In genomic region chr17:86236026-86236712, GRCm38 (mm10) we compare ENCODE assay signal across 14 mouse cellular contexts.
DNase-seq lines count a peak whose midpoint lies in the region; ATAC-seq and TF ChIP-seq lines count a peak whose summit lies in the region.
"Had no signal": no experiment of that assay in that cellular context is flagged by ENCODE, and none has a peak within 500 bp of the region (broad histone marks: within the 10 kb centered on the region; RNA-seq: fewer than 3 reads in every experiment).

No protein-coding gene starts in this region.

- no peak overlapping the region for H3K4me3 ChIP-seq in forebrain, embryonic 15.5 days
- no peak overlapping the region for H3K4me3 ChIP-seq in forebrain, embryonic 12.5 days (replicated peaks)
- no peak overlapping the region for H3K4me3 ChIP-seq in stomach, postnatal 0 days (ENCODE audit: low read depth, low read length)
- H3K4me3 ChIP-seq: embryonic facial prominence, embryonic 10.5 days; hindbrain, embryonic 13.5 days; liver, embryonic 12.5 days; neural tube, embryonic 13.5 days had no signal

- H3K27me3 ChIP-seq in forebrain, embryonic 15.5 days: no peaks in the 10 kb centered on the region
- H3K27me3 ChIP-seq in forebrain, embryonic 12.5 days: no peaks in the 10 kb centered on the region
- no peaks in the 10 kb centered on the region for H3K27me3 ChIP-seq in stomach, postnatal 0 days (ENCODE audit: control insufficient read depth, insufficient read depth, low read length)
- H3K27me3 ChIP-seq: hindbrain, embryonic 13.5 days; liver, embryonic 12.5 days; neural tube, embryonic 13.5 days had no signal

- ATAC-seq in forebrain, embryonic 15.5 days (replicated peaks): no peak
- ATAC-seq in forebrain, embryonic 12.5 days (ENCODE audit: low FRiP score): no peak
- no peak for ATAC-seq in stomach, postnatal 0 days (ENCODE audit: low FRiP score, low TSS enrichment)
- ATAC-seq: forebrain, embryonic 14.5 days; liver, embryonic 12.5 days had no signal

- H3K9ac ChIP-seq in forebrain, embryonic 15.5 days (replicated peaks): no peak overlapping the region
- H3K9ac ChIP-seq in forebrain, embryonic 12.5 days: no peak overlapping the region
- H3K9ac ChIP-seq in stomach, postnatal 0 days (ENCODE audit: low read length): no peak overlapping the region
- H3K9ac ChIP-seq: hindbrain, embryonic 13.5 days; liver, embryonic 12.5 days; neural tube, embryonic 13.5 days had no signal

- TF ChIP-seq CTCF in stomach, postnatal 0 days (IDR thresholded peaks at IDR 0.05; ENCODE audit: low read depth): no peak

- peaks cover 34% of the 10 kb centered on the region for H3K4me1 ChIP-seq in forebrain, embryonic 15.5 days
- H3K4me1 ChIP-seq in forebrain, embryonic 12.5 days: no peaks in the 10 kb centered on the region
- no peaks in the 10 kb centered on the region for H3K4me1 ChIP-seq in stomach, postnatal 0 days (replicated peaks; ENCODE audit: control insufficient read depth, insufficient read depth)
- H3K4me1 ChIP-seq: embryonic facial prominence, embryonic 10.5 days; liver, embryonic 12.5 days had no signal

- no peaks in the 10 kb centered on the region for H3K9me3 ChIP-seq in forebrain, embryonic 15.5 days
- no peaks in the 10 kb centered on the region for H3K9me3 ChIP-seq in forebrain, embryonic 12.5 days
- H3K9me3 ChIP-seq in stomach, postnatal 0 days (ENCODE audit: control insufficient read depth, low read length): no peaks in the 10 kb centered on the region
- H3K9me3 ChIP-seq: hindbrain, embryonic 13.5 days; liver, embryonic 12.5 days; neural tube, embryonic 13.5 days had no signal

- no peak overlapping the region for H3K4me2 ChIP-seq in forebrain, embryonic 15.5 days (replicated peaks)
- H3K4me2 ChIP-seq in forebrain, embryonic 12.5 days: no peak overlapping the region
- no peak overlapping the region for H3K4me2 ChIP-seq in stomach, postnatal 0 days (replicated peaks; ENCODE audit: low read depth)
- H3K4me2 ChIP-seq: hindbrain, embryonic 13.5 days; liver, embryonic 12.5 days; neural tube, embryonic 13.5 days had no signal

- no peaks in the 10 kb centered on the region for H3K36me3 ChIP-seq in forebrain, embryonic 15.5 days
- H3K36me3 ChIP-seq in forebrain, embryonic 12.5 days (replicated peaks): no peaks in the 10 kb centered on the region
- no peaks in the 10 kb centered on the region for H3K36me3 ChIP-seq in stomach, postnatal 0 days (ENCODE audit: control insufficient read depth, insufficient read depth, low read length)
- H3K36me3 ChIP-seq: embryonic facial prominence, embryonic 10.5 days; hindbrain, embryonic 13.5 days; liver, embryonic 12.5 days; neural tube, embryonic 13.5 days had no signal

- H3K27ac ChIP-seq in forebrain, embryonic 15.5 days (replicated peaks): 0 out of 2 replicates have a peak overlapping the region, but pooled peaks have one; percentile 9
- no peak overlapping the region for H3K27ac ChIP-seq in forebrain, embryonic 12.5 days
- H3K27ac ChIP-seq in stomach, postnatal 0 days (replicated peaks): no peak overlapping the region
- H3K27ac ChIP-seq: embryonic facial prominence, embryonic 10.5 days; hindbrain, embryonic 13.5 days; liver, embryonic 12.5 days had no signal

- TF ChIP-seq EP300 in stomach, postnatal 0 days (optimal IDR thresholded peaks at IDR 0.05): no peak

- 80% methylated on average over 10 of the region's 10 CpGs for WGBS in forebrain, embryonic 15.5 days
- WGBS in forebrain, embryonic 12.5 days: 87% methylated on average over 10 of the region's 10 CpGs
- WGBS in stomach, postnatal 0 days: 84% methylated on average over 10 of the region's 10 CpGs

- DNase-seq in left cerebral cortex, postnatal 14 days (ENCODE audit: low spot score in 2 of 2): peak; percentile 51 to 68
- DNase-seq in left cerebral cortex, adult 18-20 months (ENCODE audit: low spot score in 2 of 2): no peak
- peak; percentile 86 for DNase-seq in cerebellum, adult 11 months
- peak; percentile 56 to 70 for DNase-seq in kidney, postnatal 25 days
- DNase-seq in stomach, postnatal 0 days (ENCODE audit: low spot score): no peak
- no peak for DNase-seq in spleen, adult 12 weeks (ENCODE audit: low spot score)
- DNase-seq: thymus, postnatal 25 days had no signal

- intact Hi-C loops in left cerebral cortex, postnatal 14 days (cut with DNase I): loop anchor here (5.0 kb wide), 1 partner anchor 69 kb away; the partner anchor contains the start of gene Prkce

Comparison
In these comparisons a context has a peak if more than half of its experiments do, and no peak if none do; other contexts are left out.
1. DNase-seq: peak in left cerebral cortex, postnatal 14 days (2 of 2), cerebellum, adult 11 months (single experiment) and kidney, postnatal 25 days (2 of 2); none in left cerebral cortex, adult 18-20 months (0 of 2), stomach, postnatal 0 days (single experiment) and spleen, adult 12 weeks (single experiment).